Mouse (Mus musculus) limb, embryonic 12.5 days (tissue): ENCODE results near the gene Cpsf6. TPM values are rescaled to one million over a fixed set of nuclear protein-coding genes. Genes with fewer than 3 reads are reported as not detected.

ENCODE experiments used
- ATAC-seq: fragments of 200-750 bp; cut with Nextera tagmentation; 2 replicates; pipeline ENCODE4 v1.8.0; 2017; ENCODE audit warnings: low read depth, moderate TSS enrichment; ENCODE audit not compliant: insufficient number of reproducible peaks, insufficient read depth, low FRiP score, low TSS enrichment
- H3K27ac ChIP-seq: fragments of 300-500 bp; sonication (generic); 2 replicates; pipeline ENCODE4 v1.5.1; 2016; ENCODE audit warnings: mild to moderate bottlenecking, moderate library complexity
- H3K27me3 ChIP-seq: fragments of 300-500 bp; sonication (generic); 2 replicates; pipeline ENCODE4 v1.6.1; 2016; ENCODE audit warnings: mild to moderate bottlenecking, moderate library complexity
- H3K36me3 ChIP-seq: fragments of 300-500 bp; sonication (generic); 2 replicates; pipeline ENCODE4 v1.6.1; 2016; ENCODE audit warnings: mild to moderate bottlenecking, moderate library complexity
- H3K4me1 ChIP-seq: fragments of 300-500 bp; sonication (generic); replicated peaks from 2 replicates; pipeline ENCODE4 v1.6.1; 2016
- H3K4me2 ChIP-seq: fragments of 300-500 bp; sonication (generic); 2 replicates; pipeline ENCODE4 v1.6.1; 2016; ENCODE audit warnings: mild to moderate bottlenecking, moderate library complexity
- H3K4me3 ChIP-seq: fragments of 300-500 bp; sonication (generic); replicated peaks from 2 replicates; pipeline ENCODE4 v1.5.1; 2016; ENCODE audit warnings: mild to moderate bottlenecking
- H3K9ac ChIP-seq: fragments of 300-500 bp; sonication (generic); replicated peaks from 2 replicates; pipeline ENCODE4 v1.6.1; 2016; ENCODE audit warnings: mild to moderate bottlenecking, moderate library complexity
- H3K9me3 ChIP-seq: fragments of 300-500 bp; sonication (generic); 2 replicates; pipeline ENCODE4 v1.6.1; 2016; ENCODE audit warnings: mild to moderate bottlenecking, moderate library complexity
- WGBS: fragments of 180-500 bp; shearing (Covaris S2); methylation state at CpG from one replicate; pipeline ENCODE4 v1.1.7; 2016; 5-methylcytosine and 5-hydroxymethylcytosine counted together
- polyA plus RNA-seq: library from polyadenylated mRNA; unstranded; fragments of >200 nt; fragmentation: Nextera tagmentation; extraction: Ambion mirVana; gene quantifications from 2 replicates; pipeline ENCODE4 v1.2.1, GENCODE M21; 2016

Gene Cpsf6
- polyA plus RNA-seq, 1 experiment from 2014 or later: 231 TPM

- Histone ChIP-seq H3K9ac (no peak overlapping the region), H3K4me3 (no peak overlapping the region), H3K4me1 (peaks cover 15% of the 10 kb centered on the region), H3K4me2 (no peak overlapping the region), H3K27me3 (peaks cover 32% of the 10 kb centered on the region), H3K9me3 (0 out of 2 replicates have a peak, but pooled peaks cover 4% of the 10 kb centered on the region), H3K27ac (no peak overlapping the region), H3K36me3 (no peaks in the 10 kb centered on the region)
- WGBS: 75% methylated on average over 8 of the region's 8 CpGs
- no peak for ATAC-seq
Measured at GRCm38 (mm10) chr10:117419577-117420290, 39.9 kb upstream of the Cpsf6 start.

DNA sequence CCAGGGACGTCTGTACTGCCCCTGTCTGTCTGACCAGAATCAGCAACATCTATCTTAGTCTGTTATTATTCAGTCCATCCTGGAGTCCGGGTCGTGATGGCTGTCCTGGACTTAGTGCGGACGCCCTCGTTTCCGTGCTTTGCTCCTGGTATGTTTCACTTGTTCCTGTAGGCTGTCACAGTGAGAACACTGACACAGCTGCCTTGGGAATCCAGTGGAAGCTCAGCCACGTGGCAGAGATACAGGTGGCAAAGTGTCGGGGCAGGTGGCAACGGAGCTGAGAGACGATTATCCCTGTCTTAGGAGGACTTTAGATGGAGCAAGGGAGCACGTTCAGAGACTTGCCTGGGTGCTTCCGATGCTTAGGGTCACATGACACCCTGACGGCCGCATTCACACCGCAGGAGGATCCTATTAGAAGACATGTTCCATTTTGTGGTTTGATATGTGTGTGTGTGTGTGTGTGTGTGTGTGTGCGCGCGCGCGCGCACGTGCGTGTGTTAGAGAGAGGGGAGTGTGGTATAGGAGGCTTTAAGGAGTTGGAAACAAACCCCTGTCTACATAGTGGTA lies 38.9 kb upstream of the Cpsf6 start:
- Histone ChIP-seq H3K4me2 (peak overlapping the region; percentile 60), H3K4me1 (peaks cover 15% of the 10 kb centered on the region), H3K4me3 (no peak overlapping the region), H3K36me3 (no peaks in the 10 kb centered on the region), H3K9ac (no peak overlapping the region), H3K9me3 (0 out of 2 replicates have a peak, but pooled peaks cover 4% of the 10 kb centered on the region), H3K27ac (no peak overlapping the region), H3K27me3 (peaks cover 30% of the 10 kb centered on the region)
- WGBS: 49% methylated on average over 24 of the region's 24 CpGs
- ATAC-seq: no peak

GRCm38 (mm10) chr10:117417772-117418667 lies 38.2 kb upstream of the Cpsf6 start:
- 22% methylated on average over 18 of the region's 18 CpGs for WGBS
- H3K4me3 ChIP-seq: peak overlapping the region; percentile 22
- H3K36me3 ChIP-seq: no peaks in the 10 kb centered on the region
- H3K4me2 ChIP-seq: peak overlapping the region; percentile 60
- H3K4me1 ChIP-seq: peaks cover 15% of the 10 kb centered on the region
- no peak overlapping the region for H3K27ac ChIP-seq
- H3K9ac ChIP-seq: 0 out of 2 replicates have a peak overlapping the region, but pooled peaks have one; percentile 18
- peaks cover 23% of the 10 kb centered on the region for H3K27me3 ChIP-seq
- 0 out of 2 replicates have a peak, but pooled peaks cover 4% of the 10 kb centered on the region for H3K9me3 ChIP-seq
- ATAC-seq: 0 out of 2 replicates have a peak, but pooled peaks have one; percentile 50

DNA sequence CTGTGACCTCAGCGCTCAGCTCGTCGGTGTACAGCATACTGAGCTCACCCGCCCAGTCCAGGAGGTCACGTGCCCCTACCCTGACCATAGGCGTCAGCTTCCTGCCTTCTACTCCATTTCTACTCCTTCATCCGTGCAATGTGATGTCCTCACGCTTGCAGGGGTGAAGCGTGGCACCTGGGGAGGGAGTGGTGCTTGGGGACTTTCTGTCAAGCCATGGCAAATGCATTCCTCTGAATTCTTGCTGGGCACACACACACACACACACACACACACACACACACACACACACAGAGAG lies 37.6 kb upstream of the Cpsf6 start:
- Histone ChIP-seq H3K27ac (no peak overlapping the region), H3K36me3 (no peaks in the 10 kb centered on the region), H3K9me3 (0 out of 2 replicates have a peak, but pooled peaks cover 4% of the 10 kb centered on the region), H3K27me3 (peaks cover 23% of the 10 kb centered on the region), H3K9ac (no peak overlapping the region), H3K4me2 (peak overlapping the region; percentile 60), H3K4me3 (peak overlapping the region; percentile 22; the same call in 1 of the 2 replicates), H3K4me1 (peaks cover 15% of the 10 kb centered on the region)
- no peak for ATAC-seq
- 46% methylated on average over 9 of the region's 9 CpGs for WGBS

- peaks cover 23% of the 10 kb centered on the region for H3K27me3 ChIP-seq
- peaks cover 17% of the 10 kb centered on the region for H3K4me1 ChIP-seq
- H3K27ac ChIP-seq: no peak overlapping the region
- no peak overlapping the region for H3K4me3 ChIP-seq
- no peak overlapping the region for H3K9ac ChIP-seq
- peak overlapping the region; percentile 60; the same call in 1 of the 2 replicates for H3K4me2 ChIP-seq
- no peaks in the 10 kb centered on the region for H3K36me3 ChIP-seq
- H3K9me3 ChIP-seq: 0 out of 2 replicates have a peak, but pooled peaks cover 4% of the 10 kb centered on the region
- WGBS: 84% methylated on average over 16 of the region's 16 CpGs
- no peak for ATAC-seq
Measured at GRCm38 (mm10) chr10:117416636-117417469, 37.0 kb upstream of the Cpsf6 start.

GRCm38 (mm10) chr10:117416095-117416494 lies 36.3 kb upstream of the Cpsf6 start:
- Histone ChIP-seq H3K27ac (no peak overlapping the region), H3K4me1 (peaks cover 19% of the 10 kb centered on the region), H3K27me3 (peaks cover 20% of the 10 kb centered on the region), H3K4me2 (no peak overlapping the region), H3K9me3 (0 out of 2 replicates have a peak, but pooled peaks cover 4% of the 10 kb centered on the region), H3K4me3 (no peak overlapping the region), H3K9ac (no peak overlapping the region), H3K36me3 (no peaks in the 10 kb centered on the region)
- 86% methylated on average over 9 of the region's 9 CpGs for WGBS
- no peak for ATAC-seq

DNA sequence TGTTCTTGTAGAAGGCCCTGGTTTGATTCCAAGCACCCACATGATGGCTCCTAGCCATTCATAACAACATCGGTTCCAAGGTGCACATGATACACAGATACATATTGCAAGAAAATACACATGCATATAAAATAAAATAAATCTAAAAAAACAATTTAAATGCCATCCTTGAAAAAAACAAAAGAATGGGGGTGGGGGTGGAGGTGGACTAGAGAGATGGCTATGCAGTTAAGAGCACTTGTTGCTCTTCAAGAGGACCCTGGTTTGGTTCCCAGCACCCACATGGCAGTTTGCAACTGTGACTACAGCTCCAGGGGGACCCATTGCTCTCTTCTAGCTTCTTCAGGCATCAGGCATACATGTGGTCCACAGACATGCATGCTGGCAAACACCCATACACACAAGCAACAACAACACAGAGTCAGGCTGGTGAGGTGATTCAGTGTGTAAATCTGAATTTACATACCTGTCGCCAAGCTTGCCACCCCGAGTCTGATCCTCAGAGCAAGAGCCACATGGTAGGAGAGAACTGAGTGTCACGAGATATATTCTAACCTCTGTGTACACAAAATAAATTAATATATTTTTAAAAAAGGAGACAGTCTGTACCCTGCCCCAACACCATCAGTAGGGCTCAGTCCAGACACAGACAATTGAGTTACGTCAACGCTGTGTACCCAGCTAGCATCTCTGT lies 35.7 kb upstream of the Cpsf6 start:
- H3K36me3 ChIP-seq: no peaks in the 10 kb centered on the region
- no peak overlapping the region for H3K9ac ChIP-seq
- no peak for ATAC-seq
- peaks cover 17% of the 10 kb centered on the region for H3K27me3 ChIP-seq
- peaks cover 19% of the 10 kb centered on the region for H3K4me1 ChIP-seq
- 0 out of 2 replicates have a peak, but pooled peaks cover 4% of the 10 kb centered on the region for H3K9me3 ChIP-seq
- H3K27ac ChIP-seq: no peak overlapping the region
- WGBS: 93% methylated on average over 6 of the region's 6 CpGs
- no peak overlapping the region for H3K4me3 ChIP-seq
- no peak overlapping the region for H3K4me2 ChIP-seq

DNA sequence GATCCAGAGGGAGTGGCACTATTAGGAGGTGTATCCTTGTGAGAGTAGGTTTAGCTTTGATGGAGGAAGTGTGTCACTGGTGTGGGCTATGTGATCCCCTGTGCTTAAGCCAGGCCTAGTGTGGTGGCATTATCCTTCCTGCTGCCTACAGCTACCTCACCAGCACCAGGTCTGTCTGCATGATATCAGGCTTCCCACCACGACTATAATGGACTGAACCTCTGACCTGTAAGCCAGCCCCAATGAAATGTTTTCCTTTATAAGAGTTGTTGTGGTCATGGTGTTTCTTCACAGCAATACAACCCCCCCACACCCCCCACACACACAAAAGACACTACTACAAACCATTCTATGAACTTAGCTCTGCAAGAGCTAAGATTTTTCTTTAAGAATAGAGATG lies 34.9 kb upstream of the Cpsf6 start:
- Histone ChIP-seq H3K9ac (no peak overlapping the region), H3K4me2 (no peak overlapping the region), H3K4me3 (no peak overlapping the region), H3K27me3 (peaks cover 17% of the 10 kb centered on the region), H3K4me1 (peaks cover 19% of the 10 kb centered on the region), H3K36me3 (no peaks in the 10 kb centered on the region), H3K27ac (no peak overlapping the region), H3K9me3 (0 out of 2 replicates have a peak, but pooled peaks cover 4% of the 10 kb centered on the region)
- ATAC-seq: no peak
- WGBS: 82% methylated on average over 1 of the region's 1 CpGs

GRCm38 (mm10) chr10:117413562-117414527 lies 34.0 kb upstream of the Cpsf6 start:
- Histone ChIP-seq H3K27ac (no peak overlapping the region), H3K4me1 (peaks cover 17% of the 10 kb centered on the region), H3K36me3 (no peaks in the 10 kb centered on the region), H3K9ac (no peak overlapping the region), H3K27me3 (peaks cover 15% of the 10 kb centered on the region), H3K4me2 (no peak overlapping the region), H3K9me3 (0 out of 2 replicates have a peak, but pooled peaks cover 4% of the 10 kb centered on the region), H3K4me3 (no peak overlapping the region)
- WGBS: 80% methylated on average over 13 of the region's 13 CpGs
- ATAC-seq: no peak
